Mouse (Mus musculus) testis, postnatal 10 days (tissue): ENCODE measurements around the gene Cpsf6.

ENCODE experiments used
- DNase-seq: peaks from one replicate; pipeline ENCODE4 v3.0.0; 2021; ENCODE audit warnings: low spot score

Gene Cpsf6

DNA sequence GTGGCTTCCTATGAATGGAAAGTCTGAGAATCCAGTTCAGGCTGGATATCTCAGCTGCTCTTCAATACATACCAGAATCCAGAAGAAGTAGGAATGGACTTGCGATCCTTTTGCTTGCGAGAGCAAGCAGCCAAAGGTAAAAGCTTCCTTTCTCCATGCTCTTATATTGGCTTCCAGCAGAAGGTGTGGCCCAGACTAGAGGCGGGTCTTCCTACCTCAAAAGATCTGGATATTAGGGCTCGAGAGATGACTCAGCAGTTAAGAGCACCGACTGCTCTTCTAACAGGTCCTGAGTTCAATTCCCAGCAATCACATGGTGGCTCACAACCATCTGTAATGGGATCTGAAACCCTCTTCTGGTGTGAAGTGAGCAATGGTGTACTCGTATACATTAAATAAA lies at the start of gene Cpsf6:
TSS of gene Cpsf6 (minus strand) at position 108 of the 400 bp plus-strand sequence.
- DNase-seq, result no peak

DNA sequence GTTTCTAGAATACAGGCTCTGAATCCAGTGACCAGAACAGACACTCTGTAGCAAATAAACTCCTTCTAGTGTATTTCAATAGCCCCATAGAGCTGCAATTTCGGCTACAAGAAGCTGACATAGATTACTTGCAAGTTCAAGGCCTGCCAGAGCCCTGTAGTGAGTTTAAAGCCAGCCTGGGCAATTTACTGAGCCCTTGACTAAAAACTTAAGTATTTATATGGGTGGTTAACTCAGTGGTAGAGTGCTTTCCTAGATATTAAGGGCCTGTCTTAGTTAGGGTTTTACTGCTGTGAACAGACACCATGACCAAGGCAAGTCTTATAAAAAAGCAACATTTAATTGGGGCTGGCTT lies 46.8 kb upstream of the Cpsf6 start:
- no peak for DNase-seq

- no peak for DNase-seq
Measured at GRCm38 (mm10) chr10:117425907-117426614, 46.2 kb upstream of the Cpsf6 start.

DNA sequence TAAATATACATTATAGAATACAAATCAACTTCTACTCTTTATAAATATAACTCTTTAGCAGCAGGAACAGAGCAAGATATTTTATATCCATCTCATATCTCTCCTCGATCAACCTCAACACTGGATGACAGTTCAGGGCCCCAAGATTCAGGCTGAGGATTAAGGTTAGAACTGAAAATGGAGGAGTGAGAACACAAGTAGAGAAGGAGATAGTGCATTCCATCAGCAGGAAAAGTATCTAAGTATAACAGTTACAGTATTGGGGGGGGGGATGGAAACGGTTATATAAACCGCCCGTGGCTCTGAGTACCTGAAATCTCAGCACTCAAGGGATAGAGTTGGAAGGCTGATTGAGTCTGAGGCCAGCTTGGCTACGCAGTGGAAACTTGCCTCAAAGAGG lies 45.2 kb upstream of the Cpsf6 start:
- DNase-seq, result no peak

- DNase-seq, result no peak
Measured at GRCm38 (mm10) chr10:117424146-117424905, 44.5 kb upstream of the Cpsf6 start.

DNA sequence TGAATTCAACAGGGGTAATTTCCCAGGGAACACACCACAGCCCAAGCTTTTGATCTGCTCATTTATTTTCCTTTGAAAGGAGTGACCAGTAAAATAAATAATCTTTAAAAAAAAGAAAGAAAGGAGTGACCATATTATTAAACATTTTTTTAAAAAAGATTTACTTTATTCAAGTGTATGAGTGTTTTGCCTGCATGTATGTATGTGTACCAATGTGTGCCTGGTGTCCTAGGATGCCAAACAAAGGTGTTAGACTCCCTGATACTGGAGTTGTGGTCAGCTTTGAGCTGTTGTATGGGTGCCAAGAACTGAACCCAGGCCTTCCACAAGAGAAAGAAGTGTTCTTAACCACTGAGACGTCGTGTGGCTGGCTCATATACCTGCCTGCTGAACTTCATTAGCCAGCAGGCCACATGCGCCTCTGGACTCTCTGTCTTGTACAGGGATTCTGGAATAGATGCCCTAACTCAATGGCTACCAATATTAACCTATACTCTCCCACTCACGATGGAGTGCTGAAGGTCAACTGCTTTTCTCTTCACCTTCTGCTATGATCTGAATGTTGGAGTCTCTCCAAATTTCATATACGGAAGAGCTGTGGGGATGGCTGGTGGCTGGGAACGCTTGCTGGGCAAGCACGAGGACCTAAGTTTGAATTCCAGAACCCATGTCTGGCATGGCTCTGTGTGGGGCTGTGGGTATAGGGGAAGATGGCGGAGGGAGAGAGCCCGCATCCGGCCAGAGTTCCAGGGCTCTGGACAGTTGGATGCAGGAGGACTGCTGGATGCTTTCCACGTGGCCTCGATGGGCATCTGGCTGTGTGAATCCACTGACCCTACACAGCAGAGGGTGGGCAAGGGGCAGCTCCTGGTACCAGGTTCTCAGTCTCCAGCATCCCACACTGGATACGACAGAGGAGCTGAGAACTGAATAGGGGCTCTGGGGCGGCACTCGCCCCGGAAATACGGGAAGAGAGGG lies 43.5 kb upstream of the Cpsf6 start:
- DNase-seq, result no peak

DNA sequence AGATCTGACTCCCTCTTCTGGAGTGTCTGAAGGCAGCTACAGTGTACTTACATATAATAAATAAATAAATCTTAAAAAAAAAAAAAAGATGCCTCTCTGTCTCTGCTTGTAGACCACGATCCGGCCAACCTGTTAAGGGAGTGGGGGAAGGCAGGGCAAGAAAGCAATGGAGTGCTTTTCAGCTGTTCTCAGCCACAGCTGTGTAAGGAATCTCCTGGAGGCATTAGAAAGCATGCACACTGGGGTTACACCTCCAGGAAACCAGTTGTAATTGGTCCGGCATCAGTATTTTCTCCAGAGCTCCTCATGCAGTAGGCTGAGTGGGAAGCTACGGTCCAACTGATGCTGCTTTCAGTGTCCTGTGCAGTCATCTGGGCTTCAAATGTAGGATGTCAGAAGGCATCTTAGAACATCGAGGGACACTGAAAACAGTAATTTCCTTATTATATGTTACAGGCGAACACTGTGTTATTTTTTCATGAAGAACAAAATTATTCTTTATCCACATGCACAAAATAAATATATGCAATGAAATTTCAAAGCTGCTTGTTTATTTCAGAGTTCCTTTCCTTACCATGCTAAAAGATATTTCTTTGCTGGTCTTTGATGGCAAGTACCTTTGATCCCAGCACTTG lies 42.5 kb upstream of the Cpsf6 start:
- DNase-seq, result no peak

- no peak for DNase-seq
Measured at GRCm38 (mm10) chr10:117421283-117422107, 41.7 kb upstream of the Cpsf6 start.

DNA sequence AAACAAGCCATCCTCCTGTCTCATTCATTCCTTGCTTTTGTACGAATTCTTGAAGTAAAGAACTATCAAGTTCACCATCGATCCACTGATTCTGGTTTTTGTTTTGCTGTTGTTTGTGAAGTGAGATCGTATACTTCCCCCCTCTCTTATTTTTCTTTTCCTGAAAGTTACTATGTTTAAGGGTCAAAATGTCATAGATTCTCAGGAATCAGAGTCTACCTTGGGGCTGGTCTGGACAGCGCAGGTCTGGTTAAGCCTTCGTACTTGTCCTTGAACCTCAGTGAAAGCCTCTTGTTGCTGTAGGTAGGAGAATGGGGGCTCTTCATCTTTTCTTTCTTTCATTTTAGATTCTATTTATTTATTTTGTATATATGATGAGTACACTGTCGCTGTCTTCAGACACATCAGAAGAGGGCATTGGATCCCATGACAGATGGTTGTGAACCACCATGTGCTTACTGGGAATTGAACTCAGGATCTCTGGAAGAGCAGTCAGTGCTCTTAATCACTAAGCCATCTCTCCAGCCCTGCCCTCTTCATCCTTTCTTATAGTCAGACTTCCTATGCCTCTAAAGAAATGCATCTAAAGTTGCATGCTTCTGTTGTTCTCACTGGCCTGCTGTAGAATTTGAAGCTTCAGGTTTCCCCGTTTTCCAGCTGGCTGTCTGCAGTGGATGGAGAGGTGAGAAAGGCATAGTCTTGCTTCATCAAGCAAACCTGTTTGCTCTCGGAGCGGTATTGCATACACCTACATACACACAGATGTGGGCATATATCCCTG lies 40.9 kb upstream of the Cpsf6 start:
- DNase-seq, result no peak

DNA sequence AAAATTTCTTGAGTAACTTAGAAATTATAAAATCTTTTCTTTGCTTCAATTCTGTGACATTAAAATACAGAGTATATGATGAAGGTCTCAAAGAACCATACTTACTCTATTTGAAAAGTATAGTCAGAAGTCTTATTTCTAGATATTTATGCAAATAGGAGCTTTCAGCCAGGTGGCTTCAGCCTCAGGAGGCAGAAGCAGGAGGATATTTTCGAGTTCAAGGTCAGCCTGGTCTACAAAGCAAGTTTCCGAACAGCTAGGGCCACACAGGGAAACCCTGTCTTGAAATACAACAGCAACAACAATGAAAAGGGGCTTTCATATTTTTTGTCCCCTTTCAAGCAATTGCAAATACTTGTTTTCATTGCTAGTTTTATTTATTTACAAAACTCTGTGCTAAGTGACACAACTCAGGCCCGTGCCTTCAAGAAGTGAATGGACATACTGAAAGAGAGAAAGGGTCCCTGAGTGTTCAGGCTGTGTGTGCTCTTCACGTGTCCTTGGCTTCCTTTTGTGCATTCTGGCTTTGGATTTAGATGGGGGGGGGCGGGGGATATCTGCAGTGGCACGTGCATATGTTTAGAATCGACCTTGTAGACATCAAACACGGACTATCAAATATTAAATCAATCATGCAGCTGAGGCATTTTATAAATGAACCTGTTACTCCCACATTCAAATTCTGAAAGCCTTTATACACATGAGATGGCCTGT lies 39.9 kb upstream of the Cpsf6 start:
- DNase-seq, result no peak

DNA sequence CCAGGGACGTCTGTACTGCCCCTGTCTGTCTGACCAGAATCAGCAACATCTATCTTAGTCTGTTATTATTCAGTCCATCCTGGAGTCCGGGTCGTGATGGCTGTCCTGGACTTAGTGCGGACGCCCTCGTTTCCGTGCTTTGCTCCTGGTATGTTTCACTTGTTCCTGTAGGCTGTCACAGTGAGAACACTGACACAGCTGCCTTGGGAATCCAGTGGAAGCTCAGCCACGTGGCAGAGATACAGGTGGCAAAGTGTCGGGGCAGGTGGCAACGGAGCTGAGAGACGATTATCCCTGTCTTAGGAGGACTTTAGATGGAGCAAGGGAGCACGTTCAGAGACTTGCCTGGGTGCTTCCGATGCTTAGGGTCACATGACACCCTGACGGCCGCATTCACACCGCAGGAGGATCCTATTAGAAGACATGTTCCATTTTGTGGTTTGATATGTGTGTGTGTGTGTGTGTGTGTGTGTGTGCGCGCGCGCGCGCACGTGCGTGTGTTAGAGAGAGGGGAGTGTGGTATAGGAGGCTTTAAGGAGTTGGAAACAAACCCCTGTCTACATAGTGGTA lies 38.9 kb upstream of the Cpsf6 start:
- no peak for DNase-seq

DNA sequence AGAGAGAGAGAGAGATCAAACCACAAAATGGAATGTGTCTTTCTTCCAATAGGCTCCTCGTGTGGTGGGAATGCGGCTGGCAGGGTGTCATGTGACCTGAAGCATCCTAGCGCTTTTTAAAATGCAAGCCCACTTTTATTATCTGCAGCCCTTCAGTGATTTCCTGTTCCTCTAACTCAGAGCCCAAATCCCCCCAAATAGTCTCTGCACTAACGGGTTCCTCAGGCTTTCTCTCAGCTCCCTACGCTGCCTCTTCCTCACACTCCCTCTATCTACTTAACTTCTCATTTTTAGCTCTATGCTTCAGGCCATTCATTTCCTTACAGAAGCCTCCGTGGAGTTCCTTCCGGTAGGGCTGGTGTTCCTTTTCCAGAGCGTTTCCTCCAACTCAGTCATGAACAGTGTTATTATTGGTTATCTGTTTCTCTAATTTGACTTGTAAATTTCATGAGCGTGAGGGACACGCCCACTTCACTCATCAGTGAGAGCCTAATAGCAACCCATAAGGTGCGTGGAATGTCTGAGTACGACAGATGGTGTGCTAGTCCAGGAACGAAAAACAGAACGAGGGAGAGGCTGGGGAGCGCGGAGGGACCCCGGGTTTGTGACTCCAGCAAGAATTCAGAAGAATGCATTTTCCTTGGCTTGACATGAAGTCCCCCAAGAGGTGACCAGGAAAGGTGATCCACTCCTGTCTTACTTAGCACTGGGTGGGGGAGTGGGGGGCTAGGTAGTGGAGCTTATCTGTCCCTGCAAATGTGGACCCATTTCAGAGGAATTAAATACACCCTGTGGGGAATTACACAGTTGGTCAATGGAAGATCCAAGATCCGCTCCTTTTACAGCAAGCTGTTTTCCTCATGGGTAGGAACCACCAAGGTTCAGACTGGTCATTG lies 38.2 kb upstream of the Cpsf6 start:
- no peak for DNase-seq

GRCm38 (mm10) chr10:117417470-117417767 lies 37.6 kb upstream of the Cpsf6 start:
- no peak for DNase-seq

GRCm38 (mm10) chr10:117416636-117417469 lies 37.0 kb upstream of the Cpsf6 start:
- no peak for DNase-seq

DNA sequence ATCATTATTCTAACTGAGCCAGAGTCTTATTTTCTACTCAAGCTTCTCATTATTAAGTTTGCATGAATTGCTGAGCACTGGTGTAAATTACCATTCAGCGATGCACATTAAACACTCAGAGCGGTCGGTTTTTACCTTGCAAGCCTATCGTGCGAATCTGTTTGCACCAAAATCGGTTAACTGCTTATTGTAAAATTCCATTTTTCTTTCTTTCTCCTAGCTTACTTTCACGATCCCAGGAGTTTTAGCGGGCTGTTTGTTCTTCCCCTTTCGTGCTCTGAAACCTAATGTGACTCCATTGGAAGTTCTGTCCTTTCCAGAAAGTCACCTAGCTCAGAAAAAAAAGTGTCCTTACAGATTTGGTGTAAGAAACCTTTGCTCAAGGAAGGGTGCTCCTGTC lies 36.3 kb upstream of the Cpsf6 start:
- no peak for DNase-seq

DNA sequence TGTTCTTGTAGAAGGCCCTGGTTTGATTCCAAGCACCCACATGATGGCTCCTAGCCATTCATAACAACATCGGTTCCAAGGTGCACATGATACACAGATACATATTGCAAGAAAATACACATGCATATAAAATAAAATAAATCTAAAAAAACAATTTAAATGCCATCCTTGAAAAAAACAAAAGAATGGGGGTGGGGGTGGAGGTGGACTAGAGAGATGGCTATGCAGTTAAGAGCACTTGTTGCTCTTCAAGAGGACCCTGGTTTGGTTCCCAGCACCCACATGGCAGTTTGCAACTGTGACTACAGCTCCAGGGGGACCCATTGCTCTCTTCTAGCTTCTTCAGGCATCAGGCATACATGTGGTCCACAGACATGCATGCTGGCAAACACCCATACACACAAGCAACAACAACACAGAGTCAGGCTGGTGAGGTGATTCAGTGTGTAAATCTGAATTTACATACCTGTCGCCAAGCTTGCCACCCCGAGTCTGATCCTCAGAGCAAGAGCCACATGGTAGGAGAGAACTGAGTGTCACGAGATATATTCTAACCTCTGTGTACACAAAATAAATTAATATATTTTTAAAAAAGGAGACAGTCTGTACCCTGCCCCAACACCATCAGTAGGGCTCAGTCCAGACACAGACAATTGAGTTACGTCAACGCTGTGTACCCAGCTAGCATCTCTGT lies 35.7 kb upstream of the Cpsf6 start:
- no peak for DNase-seq

GRCm38 (mm10) chr10:117414726-117415125 lies 34.9 kb upstream of the Cpsf6 start:
- no peak for DNase-seq
